Mouse (Mus musculus): ENCODE data around the gene Tead1.

DNA sequence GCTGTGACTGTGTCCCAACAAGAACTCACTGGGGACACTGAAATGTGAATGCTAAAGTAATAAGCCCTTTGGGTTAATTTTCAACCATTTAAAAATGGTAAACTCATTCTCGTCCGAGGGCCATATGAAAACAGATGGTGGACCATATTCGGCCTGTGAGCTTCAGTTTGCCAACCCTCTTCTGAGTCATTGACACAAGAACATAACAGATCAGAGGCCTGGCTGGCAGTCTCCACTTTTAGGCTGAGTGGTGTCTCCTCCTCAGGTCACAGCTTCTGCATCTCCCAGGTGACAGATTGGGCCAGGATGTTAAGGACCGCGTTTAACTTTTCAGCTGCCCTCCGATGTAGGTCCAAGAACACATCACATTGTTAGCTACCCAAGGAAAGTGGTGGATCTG, 37.6 kb downstream of the Tead1 start:
- TF ChIP-seq CTCF (IDR thresholded peaks at IDR 0.05; ENCODE audit: low read depth) = no peak
- TF ChIP-seq EP300 (IDR thresholded peaks at IDR 0.05; ENCODE audit: low read depth) = no peak

Measured in liver, postnatal 0 days (tissue).